Mouse (Mus musculus) hindbrain, embryonic 15.5 days (tissue): ENCODE results near the gene Ndp. TPM values are rescaled to one million over a fixed set of nuclear protein-coding genes. Genes with fewer than 3 reads are reported as not detected.

ENCODE experiments used
- ATAC-seq: fragments of 200-750 bp; cut with Nextera tagmentation; 2 replicates; pipeline ENCODE4 v1.8.0; 2017; ENCODE audit warnings: low read depth, moderate number of reproducible peaks, moderate TSS enrichment; ENCODE audit not compliant: low FRiP score
- H3K27ac ChIP-seq: fragments of 300-500 bp; sonication (generic); replicated peaks from 2 replicates; pipeline ENCODE4 v1.5.1; 2015; ENCODE audit warnings: mild to moderate bottlenecking, inconsistent platforms
- H3K27me3 ChIP-seq: fragments of 300-500 bp; sonication (generic); 2 replicates; pipeline ENCODE4 v1.6.1; 2015; ENCODE audit warnings: control low read depth, inconsistent platforms
- H3K36me3 ChIP-seq: fragments of 300-500 bp; sonication (generic); 2 replicates; pipeline ENCODE4 v1.6.1; 2015; ENCODE audit warnings: control low read depth, inconsistent platforms
- H3K4me1 ChIP-seq: fragments of 300-500 bp; sonication (generic); replicated peaks from 2 replicates; pipeline ENCODE4 v1.6.1; 2015; ENCODE audit warnings: control low read depth, inconsistent platforms
- H3K4me2 ChIP-seq: fragments of 300-500 bp; sonication (generic); 2 replicates; pipeline ENCODE4 v1.6.1; 2015; ENCODE audit warnings: moderate library complexity, mild to moderate bottlenecking, inconsistent platforms
- H3K4me3 ChIP-seq: fragments of 300-500 bp; sonication (generic); 2 replicates; pipeline ENCODE4 v1.5.1; 2015; ENCODE audit warnings: mild to moderate bottlenecking, inconsistent platforms
- H3K9ac ChIP-seq: fragments of 300-500 bp; sonication (generic); 2 replicates; pipeline ENCODE4 v1.6.1; 2015; ENCODE audit warnings: inconsistent platforms
- H3K9me3 ChIP-seq: fragments of 300-500 bp; sonication (generic); 2 replicates; pipeline ENCODE4 v1.6.1; 2016; ENCODE audit warnings: control low read depth, inconsistent platforms
- WGBS: fragments of 180-500 bp; shearing (Covaris S2); methylation state at CpG from one replicate; pipeline ENCODE4 v1.1.7; 2015; 5-methylcytosine and 5-hydroxymethylcytosine counted together
- polyA plus RNA-seq: library from polyadenylated mRNA; unstranded; fragments of >200 nt; fragmentation: Nextera tagmentation; extraction: Ambion mirVana; gene quantifications from 2 replicates; pipeline ENCODE4 v1.2.1, GENCODE M21; 2015

Gene Ndp
- polyA plus RNA-seq, 1 experiment from 2014 or later, result 7.6 TPM

DNA sequence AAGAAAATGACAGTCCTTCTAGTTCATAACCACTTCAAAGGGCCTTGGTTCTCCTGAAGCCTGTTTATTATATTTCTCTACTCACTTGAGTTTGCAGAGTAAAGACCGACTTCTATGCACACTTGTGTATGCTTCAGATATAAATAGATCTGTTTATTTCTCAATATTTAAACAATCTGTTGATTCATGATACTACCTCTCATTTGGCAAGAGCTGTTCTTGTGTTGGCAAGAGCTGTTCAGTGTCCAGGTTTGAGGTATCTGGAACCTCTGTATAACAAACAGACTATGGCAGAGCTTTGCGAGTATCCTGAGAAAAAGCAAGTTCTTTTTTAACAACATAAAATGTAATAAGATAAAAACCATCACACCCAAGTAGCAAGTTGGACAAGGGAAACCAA is 65.5 kb downstream of the Ndp start:
- Histone ChIP-seq H3K27ac (no peak overlapping the region), H3K4me1 (no peaks in the 10 kb centered on the region), H3K9ac (no peak overlapping the region), H3K9me3 (no peaks in the 10 kb centered on the region), H3K27me3 (no peaks in the 10 kb centered on the region), H3K36me3 (no peaks in the 10 kb centered on the region), H3K4me3 (no peak overlapping the region), H3K4me2 (no peak overlapping the region)
- WGBS, result 93% methylated on average over 2 of the region's 2 CpGs
- no peak for ATAC-seq

DNA sequence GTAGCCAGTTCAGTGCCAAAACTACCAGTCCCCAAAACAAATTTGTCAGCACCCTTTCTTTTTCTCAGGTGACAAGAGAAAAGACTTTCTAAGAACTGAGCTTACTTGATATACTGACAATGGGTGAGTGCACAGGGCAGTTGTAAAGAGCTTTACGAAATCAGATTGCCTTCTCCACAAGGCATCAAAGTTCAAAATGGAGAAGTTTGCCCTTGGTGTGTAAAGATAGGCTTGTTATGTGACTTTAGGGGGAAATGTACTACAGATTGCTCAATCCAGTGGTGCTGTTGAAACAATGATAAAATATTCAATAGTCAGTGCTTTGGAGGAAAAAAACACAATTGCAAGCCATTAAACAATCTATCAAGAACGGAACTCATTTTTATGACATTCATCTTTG is 70.1 kb downstream of the Ndp start:
- no peaks in the 10 kb centered on the region for H3K9me3 ChIP-seq
- H3K4me1 ChIP-seq, result no peaks in the 10 kb centered on the region
- no peaks in the 10 kb centered on the region for H3K36me3 ChIP-seq
- no peak overlapping the region for H3K4me2 ChIP-seq
- H3K9ac ChIP-seq, result no peak overlapping the region
- H3K4me3 ChIP-seq, result no peak overlapping the region
- no peaks in the 10 kb centered on the region for H3K27me3 ChIP-seq
- no peak for ATAC-seq
- H3K27ac ChIP-seq, result no peak overlapping the region
- 84% methylated on average over 2 of the region's 2 CpGs for WGBS

DNA sequence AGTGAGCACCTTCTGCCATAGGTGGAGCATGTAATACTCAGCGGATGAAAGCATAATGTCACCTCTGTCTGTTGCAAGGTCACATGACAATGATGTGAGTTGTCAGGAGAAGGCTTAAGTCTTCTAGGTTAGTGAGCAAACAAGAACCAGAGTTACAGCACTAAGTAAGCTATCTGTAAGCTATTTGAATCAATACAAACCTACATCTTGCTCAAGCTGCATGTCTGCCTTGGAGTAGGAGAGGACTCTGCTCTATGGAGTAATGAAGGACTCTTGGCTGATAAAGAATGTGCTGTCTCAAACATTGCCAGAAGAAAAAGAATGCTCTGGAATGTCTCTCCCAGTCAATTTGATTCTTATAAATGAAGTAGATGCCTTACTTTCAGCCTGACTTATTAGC is 74.3 kb downstream of the Ndp start:
- Histone ChIP-seq H3K9me3 (no peaks in the 10 kb centered on the region), H3K36me3 (no peaks in the 10 kb centered on the region), H3K27ac (no peak overlapping the region), H3K27me3 (no peaks in the 10 kb centered on the region), H3K4me3 (no peak overlapping the region), H3K9ac (no peak overlapping the region), H3K4me2 (no peak overlapping the region), H3K4me1 (no peaks in the 10 kb centered on the region)
- no peak for ATAC-seq
- 89% methylated on average over 1 of the region's 1 CpGs for WGBS

- no peak for ATAC-seq
- Histone ChIP-seq H3K27ac (no peak overlapping the region), H3K4me1 (no peaks in the 10 kb centered on the region), H3K9me3 (no peaks in the 10 kb centered on the region), H3K36me3 (no peaks in the 10 kb centered on the region), H3K4me2 (no peak overlapping the region), H3K27me3 (no peaks in the 10 kb centered on the region), H3K9ac (no peak overlapping the region), H3K4me3 (no peak overlapping the region)
Measured at GRCm38 (mm10) chrX:16836488-16837082, 75.0 kb downstream of the Ndp start.

Other genes with a start within 250 kb of the Ndp start
- gene Maob, start 94.4 kb downstream of the Ndp start, polyA plus RNA-seq, result 4.5 and 5.3 TPM in 2 replicates